Mouse (Mus musculus): ENCODE measurements around the gene Mdh1. TPM values are rescaled to one million over a fixed set of nuclear protein-coding genes. Genes with fewer than 3 reads are reported as not detected.
"Not testable (repeated sequence)": the region's sequence is repeated elsewhere in the genome, so short reads cannot be mapped to it uniquely, and the experiment has no call there.

The Mdh1 gene
- polyA plus RNA-seq, 1 experiment from 2014 or later: 521 TPM

GRCm38 (mm10) chr11:21528676-21529394 is 43.3 kb downstream of the Mdh1 start:
- WGBS: 55% methylated on average over 2 of the region's 2 CpGs
- no peak overlapping the region for H3K4me3 ChIP-seq (ENCODE audit: low read length)
- ATAC-seq (ENCODE audit: low FRiP score, low TSS enrichment): peak; percentile 83
- H3K4me1 ChIP-seq (ENCODE audit: control insufficient read depth, insufficient read depth, low read length): no peaks in the 10 kb centered on the region
- H3K27ac ChIP-seq (ENCODE audit: low read depth, low read length): 0 out of 2 replicates have a peak overlapping the region, but pooled peaks have one; percentile 17
- H3K9ac ChIP-seq (ENCODE audit: low read depth, low read length): no peak overlapping the region
- no peak overlapping the region for H3K4me2 ChIP-seq (replicated peaks; ENCODE audit: low read depth, low read length)
- H3K27me3 ChIP-seq (ENCODE audit: control insufficient read depth, insufficient read depth, low read length): no peaks in the 10 kb centered on the region
- no peaks in the 10 kb centered on the region for H3K9me3 ChIP-seq (ENCODE audit: control insufficient read depth, low read length)
- H3K36me3 ChIP-seq (ENCODE audit: control insufficient read depth, insufficient read depth, low read length): no peaks in the 10 kb centered on the region

GRCm38 (mm10) chr11:21517726-21518125 is 54.4 kb downstream of the Mdh1 start:
- Histone ChIP-seq H3K36me3 (ENCODE audit: control insufficient read depth, insufficient read depth, low read length) (no peaks in the 10 kb centered on the region), H3K4me1 (ENCODE audit: control insufficient read depth, insufficient read depth, low read length) (no peaks in the 10 kb centered on the region), H3K9ac (ENCODE audit: low read depth, low read length) (no peak overlapping the region), H3K4me2 (replicated peaks; ENCODE audit: low read depth, low read length) (no peak overlapping the region), H3K9me3 (ENCODE audit: control insufficient read depth, low read length) (no peaks in the 10 kb centered on the region), H3K4me3 (ENCODE audit: low read length) (no peak overlapping the region), H3K27ac (ENCODE audit: low read depth, low read length) (no peak overlapping the region), H3K27me3 (ENCODE audit: control insufficient read depth, insufficient read depth, low read length) (no peaks in the 10 kb centered on the region)
- ATAC-seq (ENCODE audit: low FRiP score, low TSS enrichment): no peak
- WGBS: 82% methylated on average over 9 of the region's 9 CpGs

GRCm38 (mm10) chr11:21516396-21516795 is 55.8 kb downstream of the Mdh1 start:
- H3K27ac ChIP-seq (ENCODE audit: low read depth, low read length); H3K4me2 ChIP-seq (replicated peaks; ENCODE audit: low read depth, low read length); H3K4me3 ChIP-seq (ENCODE audit: low read length); H3K9ac ChIP-seq (ENCODE audit: low read depth, low read length); H3K27me3 ChIP-seq (ENCODE audit: control insufficient read depth, insufficient read depth, low read length); H3K9me3 ChIP-seq (ENCODE audit: control insufficient read depth, low read length); ATAC-seq (ENCODE audit: low FRiP score, low TSS enrichment); H3K36me3 ChIP-seq (ENCODE audit: control insufficient read depth, insufficient read depth, low read length); H3K4me1 ChIP-seq (ENCODE audit: control insufficient read depth, insufficient read depth, low read length): not testable (repeated sequence)
- WGBS: 90% methylated on average over 1 of the region's 1 CpGs

GRCm38 (mm10) chr11:21510577-21510976 is 61.6 kb downstream of the Mdh1 start:
- WGBS: 94% methylated on average over 1 of the region's 1 CpGs
- not testable (repeated sequence) for ATAC-seq (ENCODE audit: low FRiP score, low TSS enrichment)

GRCm38 (mm10) chr11:21508713-21509112 is 63.5 kb downstream of the Mdh1 start:
- ATAC-seq (ENCODE audit: low FRiP score, low TSS enrichment); H3K27ac ChIP-seq (ENCODE audit: low read depth, low read length); H3K4me3 ChIP-seq (ENCODE audit: low read length); H3K9ac ChIP-seq (ENCODE audit: low read depth, low read length); H3K4me1 ChIP-seq (ENCODE audit: control insufficient read depth, insufficient read depth, low read length); H3K27me3 ChIP-seq (ENCODE audit: control insufficient read depth, insufficient read depth, low read length); H3K4me2 ChIP-seq (replicated peaks; ENCODE audit: low read depth, low read length); H3K36me3 ChIP-seq (ENCODE audit: control insufficient read depth, insufficient read depth, low read length); H3K9me3 ChIP-seq (ENCODE audit: control insufficient read depth, low read length): not testable (repeated sequence)
- WGBS: 78% methylated on average over 1 of the region's 1 CpGs

More at GRCm38 (mm10) chr11:21510577-21510976, 61.6 kb downstream of the Mdh1 start:
- H3K4me3 ChIP-seq (ENCODE audit: low read length); H3K27me3 ChIP-seq (ENCODE audit: control insufficient read depth, insufficient read depth, low read length); H3K4me2 ChIP-seq (replicated peaks; ENCODE audit: low read depth, low read length); H3K9me3 ChIP-seq (ENCODE audit: control insufficient read depth, low read length); H3K27ac ChIP-seq (ENCODE audit: low read depth, low read length); H3K9ac ChIP-seq (ENCODE audit: low read depth, low read length); H3K4me1 ChIP-seq (ENCODE audit: control insufficient read depth, insufficient read depth, low read length); H3K36me3 ChIP-seq (ENCODE audit: control insufficient read depth, insufficient read depth, low read length): not testable (repeated sequence)

- H3K4me2 ChIP-seq (replicated peaks; ENCODE audit: low read depth, low read length); H3K4me3 ChIP-seq (ENCODE audit: low read length); H3K9me3 ChIP-seq (ENCODE audit: control insufficient read depth, low read length); H3K36me3 ChIP-seq (ENCODE audit: control insufficient read depth, insufficient read depth, low read length); H3K4me1 ChIP-seq (ENCODE audit: control insufficient read depth, insufficient read depth, low read length); H3K9ac ChIP-seq (ENCODE audit: low read depth, low read length); ATAC-seq (ENCODE audit: low FRiP score, low TSS enrichment); H3K27me3 ChIP-seq (ENCODE audit: control insufficient read depth, insufficient read depth, low read length); H3K27ac ChIP-seq (ENCODE audit: low read depth, low read length): not testable (repeated sequence)
- WGBS: 85% methylated on average over 5 of the region's 5 CpGs
Observed at GRCm38 (mm10) chr11:21507073-21507472, 65.1 kb downstream of the Mdh1 start.

Small RNA genes within 50 kb of the gene (microRNA-seq; reads per million reads assigned to microRNA genes)
- not detected for gene Gm22990

Other genes with a start within 250 kb of the Mdh1 start
- 68.9 and 71.1 TPM in 2 replicates for gene Ugp2, start 201.2 kb downstream of the Mdh1 start, polyA plus RNA-seq (2014; fragmentation: Nextera tagmentation; extraction: Ambion mirVana)
- 6.7 and 11.4 TPM in 2 replicates for gene Wdpcp, start 132 bp downstream of the Mdh1 start, polyA plus RNA-seq (2014; fragmentation: Nextera tagmentation; extraction: Ambion mirVana)

All from kidney, embryonic 14.5 days (tissue).